ENCODE assay signal across 28 mouse cellular contexts in genomic region chr7:96855867-96856406, GRCm38 (mm10).
DNase-seq lines count a peak whose midpoint lies in the region; ATAC-seq and TF ChIP-seq lines count a peak whose summit lies in the region.
"Had no signal": no experiment of that assay in that cellular context is flagged by ENCODE, and none has a peak within 500 bp of the region (broad histone marks: within the 10 kb centered on the region; RNA-seq: fewer than 3 reads in every experiment).

No protein-coding gene starts in this region.

- ATAC-seq in liver, postnatal 0 days = peak; percentile 65
- no peak for ATAC-seq in liver, embryonic 12.5 days
- ATAC-seq in megakaryocyte, adult 5-6 weeks (ENCODE audit: poor library complexity, severe bottlenecking) = peak; percentile 79
- no peak for ATAC-seq in neural tube, embryonic 15.5 days (ENCODE audit: low FRiP score)
- ATAC-seq: forebrain, embryonic 16.5 days; hindbrain, postnatal 0 days; intestine, embryonic 15.5 days had no signal

- WGBS in liver, postnatal 0 days (ENCODE audit: insufficient replicate concordance) = 53% methylated on average over 5 of the region's 5 CpGs
- WGBS in liver, embryonic 12.5 days (ENCODE audit: insufficient replicate concordance) = 62% methylated on average over 5 of the region's 5 CpGs
- 86% methylated on average over 5 of the region's 5 CpGs for WGBS in neural tube, embryonic 15.5 days

- TF ChIP-seq CTCF in liver, postnatal 0 days (IDR thresholded peaks at IDR 0.05; ENCODE audit: low read depth) = no peak
- TF ChIP-seq CTCF in bone marrow macrophage, adult 2 months (IDR thresholded peaks at IDR 0.05; ENCODE audit: low read depth, low read length) = no peak

- H3K4me3 ChIP-seq in liver, postnatal 0 days (ENCODE audit: low read depth, low read length) = no peak overlapping the region
- H3K4me3 ChIP-seq in liver, embryonic 12.5 days = no peak overlapping the region
- H3K4me3 ChIP-seq in bone marrow macrophage, adult 2 months (ENCODE audit: insufficient read depth, low read length) = peak overlapping the region; percentile 42
- no peak overlapping the region for H3K4me3 ChIP-seq in neural tube, embryonic 15.5 days (replicated peaks)
- H3K4me3 ChIP-seq: erythroblast, embryonic 14.5 days; heart, embryonic 10.5 days; heart, embryonic 15.5 days; hindbrain, embryonic 12.5 days; intestine, embryonic 15.5 days; limb, embryonic 10.5 days; limb, embryonic 15.5 days; neural tube, embryonic 13.5 days had no signal

- H3K9me3 ChIP-seq in liver, postnatal 0 days (ENCODE audit: low read length) = no peaks in the 10 kb centered on the region
- H3K9me3 ChIP-seq in liver, embryonic 12.5 days (replicated peaks) = no peaks in the 10 kb centered on the region
- H3K9me3 ChIP-seq in neural tube, embryonic 15.5 days (replicated peaks) = no peaks in the 10 kb centered on the region
- H3K9me3 ChIP-seq: heart, embryonic 10.5 days; heart, embryonic 15.5 days; hindbrain, embryonic 12.5 days; intestine, embryonic 15.5 days; limb, embryonic 10.5 days; limb, embryonic 15.5 days; neural tube, embryonic 13.5 days had no signal

- 0 out of 2 replicates have a peak, but pooled peaks cover 8% of the 10 kb centered on the region for H3K36me3 ChIP-seq in liver, postnatal 0 days (replicated peaks; ENCODE audit: insufficient read depth, low read length)
- no peaks in the 10 kb centered on the region for H3K36me3 ChIP-seq in liver, embryonic 12.5 days
- H3K36me3 ChIP-seq in splenic B cell, adult 2 months (ENCODE audit: control insufficient read depth, insufficient read depth, low read length, poor library complexity, severe bottlenecking) = no peaks in the 10 kb centered on the region
- H3K36me3 ChIP-seq in neural tube, embryonic 15.5 days = peaks cover 12% of the 10 kb centered on the region
- H3K36me3 ChIP-seq: heart, embryonic 15.5 days; intestine, embryonic 15.5 days had no signal

- no peaks in the 10 kb centered on the region for H3K4me1 ChIP-seq in liver, postnatal 0 days (ENCODE audit: insufficient read depth)
- no peaks in the 10 kb centered on the region for H3K4me1 ChIP-seq in liver, embryonic 12.5 days
- H3K4me1 ChIP-seq in bone marrow macrophage, adult 2 months (ENCODE audit: control insufficient read depth, insufficient read depth, low read length) = no peaks in the 10 kb centered on the region
- peaks cover 6% of the 10 kb centered on the region; the same call in 1 of the 2 replicates for H3K4me1 ChIP-seq in neural tube, embryonic 15.5 days
- H3K4me1 ChIP-seq: heart, embryonic 10.5 days; limb, embryonic 10.5 days; limb, embryonic 15.5 days had no signal

- TF ChIP-seq EP300 in liver, postnatal 0 days (IDR thresholded peaks at IDR 0.05; ENCODE audit: low read depth) = 0 out of 2 replicates have a peak, but pooled peaks have one; percentile 19

- no peak for TF ChIP-seq POLR2A in bone marrow macrophage, adult 2 months (IDR thresholded peaks at IDR 0.05; ENCODE audit: borderline replicate concordance, low read depth, low read length)

- no peak overlapping the region for H3K9ac ChIP-seq in liver, postnatal 0 days (replicated peaks)
- no peak overlapping the region for H3K9ac ChIP-seq in liver, embryonic 12.5 days
- H3K9ac ChIP-seq in neural tube, embryonic 15.5 days (replicated peaks) = no peak overlapping the region
- H3K9ac ChIP-seq: heart, embryonic 15.5 days; hindbrain, embryonic 12.5 days; intestine, embryonic 15.5 days; limb, embryonic 15.5 days; lung, embryonic 14.5 days; neural tube, embryonic 13.5 days had no signal

- no peak for DNase-seq in liver, postnatal 0 days
- DNase-seq in splenic B cell, adult 2 months (ENCODE audit: low read depth, low spot score) = peak; percentile 14
- no peak for DNase-seq in heart, adult 8-10 months (ENCODE audit: low spot score)
- DNase-seq in kidney, postnatal 14 days = no peak
- DNase-seq: adrenal gland, adult 8-10 months; cerebellum, adult 18-20 months; cerebellum, postnatal 10 days; kidney, adult 2 months; layer of hippocampus, postnatal 36 days; lung, embryonic 14.5 days; lung, postnatal 36 days; thymus, postnatal 14 days had no signal

- no peak overlapping the region for H3K4me2 ChIP-seq in liver, postnatal 0 days (ENCODE audit: low read depth, low read length)
- no peak overlapping the region for H3K4me2 ChIP-seq in liver, embryonic 12.5 days
- no peak overlapping the region for H3K4me2 ChIP-seq in neural tube, embryonic 15.5 days
- H3K4me2 ChIP-seq: heart, embryonic 15.5 days; hindbrain, embryonic 12.5 days; intestine, embryonic 15.5 days; limb, embryonic 15.5 days; lung, embryonic 14.5 days; midbrain, embryonic 11.5 days; neural tube, embryonic 13.5 days had no signal

- no peaks in the 10 kb centered on the region for H3K27me3 ChIP-seq in liver, postnatal 0 days (ENCODE audit: insufficient read depth, low read length)
- 0 out of 2 replicates have a peak, but pooled peaks cover 4% of the 10 kb centered on the region for H3K27me3 ChIP-seq in liver, embryonic 12.5 days (replicated peaks)
- no peaks in the 10 kb centered on the region for H3K27me3 ChIP-seq in splenic B cell, adult 2 months (ENCODE audit: control insufficient read depth, insufficient read depth, low read length, poor library complexity, severe bottlenecking)
- H3K27me3 ChIP-seq in neural tube, embryonic 15.5 days (replicated peaks) = no peaks in the 10 kb centered on the region
- H3K27me3 ChIP-seq: heart, embryonic 15.5 days; hindbrain, embryonic 12.5 days; intestine, embryonic 15.5 days; limb, embryonic 15.5 days; neural tube, embryonic 13.5 days had no signal

- H3K27ac ChIP-seq in liver, postnatal 0 days (ENCODE audit: low read depth) = no peak overlapping the region
- no peak overlapping the region for H3K27ac ChIP-seq in liver, embryonic 12.5 days
- H3K27ac ChIP-seq in bone marrow macrophage, adult 2 months (ENCODE audit: insufficient read depth, low read depth, low read length) = no peak overlapping the region
- H3K27ac ChIP-seq in neural tube, embryonic 15.5 days (replicated peaks) = no peak overlapping the region
- H3K27ac ChIP-seq: heart, embryonic 10.5 days; heart, embryonic 15.5 days; hindbrain, embryonic 12.5 days; hindbrain, postnatal 0 days; intestine, embryonic 15.5 days; kidney, postnatal 0 days; limb, embryonic 10.5 days; limb, embryonic 15.5 days; neural tube, embryonic 13.5 days had no signal

Comparison
In these comparisons a context has a peak if more than half of its experiments do, and no peak if none do; other contexts are left out.
1. ATAC-seq: peak in liver, postnatal 0 days (single experiment) and megakaryocyte, adult 5-6 weeks (single experiment); none in liver, embryonic 12.5 days (single experiment) and neural tube, embryonic 15.5 days (single experiment).